Mouse (Mus musculus) layer of hippocampus, adult 2 months (tissue): Measurements from ENCODE around the gene Tbc1d9b. TPM values are rescaled to one million over a fixed set of nuclear protein-coding genes. Genes with fewer than 3 reads are reported as not detected.
A peak's percentile ranks its signal among the peaks of the same experiment; 100 is the strongest.
"Not testable (repeated sequence)": the region's sequence is repeated elsewhere in the genome, so short reads cannot be mapped to it uniquely, and the experiment has no call there.

Experiments
- DNase-seq, 2 experiments: peaks; one replicate each; pipeline ENCODE4 v3.0.0; 2022; ENCODE audit warnings: low spot score in 2 of 2
- H3K27ac ChIP-seq: fragments of 200-600 bp; 2 replicates; pipeline ENCODE4 v1.8.1; 2022
- H3K4me3 ChIP-seq: fragments of 200-600 bp; 2 replicates; pipeline ENCODE4 v1.8.1; 2022; ENCODE audit warnings: mild to moderate bottlenecking
- CTCF ChIP-seq: fragments of 200-600 bp; conservative IDR thresholded peaks from 2 replicates; pipeline ENCODE4 v1.8.1; 2022; ENCODE audit warnings: antibody characterized with exemption, mild to moderate bottlenecking, moderate library complexity
- long read RNA-seq, 2 experiments: library from polyadenylated mRNA; stranded (forward); transcript quantifications; one replicate each; pipeline ENCODE4 v2.0.0; 2021; ENCODE audit warnings: borderline mapping rate in 2 of 2
- total RNA-seq, 2 experiments: library from RNA; stranded (reverse); gene quantifications; 2 replicates each; pipeline ENCODE4 v1.2.3; 2021

The Tbc1d9b gene
- total RNA-seq: 100 to 1,000 TPM; 104 to 107 TPM
- long read RNA-seq, experiment 1, full-length matches to known transcripts: 108 of 179 reads
- long read RNA-seq, experiment 1, partial matches to known transcripts: 32 of 179 reads
- long read RNA-seq, experiment 1, other reads (novel, unspliced or antisense): 39 of 179 reads
- long read RNA-seq, experiment 2, full-length matches to known transcripts: 166 of 251 reads
- long read RNA-seq, experiment 2, partial matches to known transcripts: 31 of 251 reads
- long read RNA-seq, experiment 2, other reads (novel, unspliced or antisense): 54 of 251 reads

DNA sequence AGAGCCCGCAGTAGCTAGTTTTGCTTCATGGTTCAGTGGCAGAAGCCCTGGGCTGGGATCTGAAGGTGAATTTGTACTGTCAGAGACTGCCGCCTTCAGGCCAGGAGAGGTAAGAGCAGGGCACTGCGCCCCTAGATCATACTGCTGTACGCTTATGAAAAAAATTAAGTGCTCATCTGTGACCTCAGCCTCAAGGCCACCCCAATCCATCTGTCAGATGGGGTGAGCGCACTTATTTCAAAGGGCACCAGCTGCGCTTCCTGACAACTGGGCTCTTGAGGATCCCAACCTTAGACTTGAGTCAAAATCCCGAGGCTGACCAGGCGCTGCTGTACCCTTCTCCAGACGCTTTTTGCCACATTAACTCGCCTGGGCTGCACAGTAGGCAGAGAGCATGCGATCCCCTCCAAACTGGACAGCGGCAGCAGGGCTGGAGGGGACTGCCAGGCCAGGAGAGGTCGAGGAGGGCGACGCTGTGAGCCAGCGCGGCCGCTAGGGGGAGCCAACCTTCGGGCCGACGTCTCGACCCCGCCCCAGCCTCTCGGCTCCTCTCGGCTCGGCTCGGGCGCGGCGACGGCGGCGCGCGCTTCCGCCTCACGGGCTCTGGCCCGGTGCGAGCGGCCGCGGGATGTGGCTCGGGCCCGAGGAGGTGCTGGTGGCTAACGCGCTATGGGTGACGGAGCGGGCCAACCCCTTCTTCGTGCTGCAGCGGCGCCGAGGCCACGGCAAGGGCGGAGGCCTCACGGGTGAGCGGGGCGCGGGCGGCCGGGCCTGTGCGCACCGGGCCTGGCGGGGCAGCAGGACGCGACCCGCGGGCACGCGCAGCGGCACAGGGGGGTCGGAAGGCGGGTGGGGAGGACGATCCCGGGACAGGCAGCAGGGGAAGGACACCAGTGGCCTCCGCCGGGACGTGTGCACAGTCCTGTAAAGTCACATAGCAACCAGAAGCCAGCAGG lies at the start of gene Tbc1d9b:
TSS of gene Tbc1d9b (plus strand) at position 586 of the 956 bp plus-strand sequence.
- peak; percentile 82 for TF ChIP-seq CTCF
- Histone ChIP-seq H3K4me3 (peak within 1 kb of the TSS; percentile 79), H3K27ac (peak within 1 kb of the TSS; percentile 97)
- DNase-seq: peak; percentile 81 to 89

DNA sequence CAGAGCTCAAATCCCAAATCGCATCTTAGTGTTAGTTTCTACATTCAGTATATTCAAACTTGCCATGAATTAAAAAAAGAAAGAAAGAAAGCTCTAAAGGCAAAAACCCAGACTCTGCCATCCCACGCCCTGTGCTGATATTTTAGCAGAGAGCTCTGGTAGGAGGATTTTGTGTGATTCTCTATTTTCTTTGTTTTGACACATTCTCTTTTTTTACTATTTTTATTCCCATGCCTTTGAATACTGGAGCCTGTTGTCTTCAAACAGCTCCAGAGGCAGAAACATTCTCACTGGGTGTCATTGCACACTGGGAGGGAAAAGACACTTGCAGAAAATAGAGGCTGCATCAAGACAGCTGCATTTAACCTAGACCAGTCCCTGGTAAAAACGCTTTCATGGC lies 45.0 kb upstream of the Tbc1d9b start:
- no peak for TF ChIP-seq CTCF
- no peak overlapping the region for H3K4me3 ChIP-seq
- H3K27ac ChIP-seq: peak overlapping the region; percentile 67; the same call in 1 of the 2 replicates
- peak in 1 of 2 experiments; percentile 21 for DNase-seq

DNA sequence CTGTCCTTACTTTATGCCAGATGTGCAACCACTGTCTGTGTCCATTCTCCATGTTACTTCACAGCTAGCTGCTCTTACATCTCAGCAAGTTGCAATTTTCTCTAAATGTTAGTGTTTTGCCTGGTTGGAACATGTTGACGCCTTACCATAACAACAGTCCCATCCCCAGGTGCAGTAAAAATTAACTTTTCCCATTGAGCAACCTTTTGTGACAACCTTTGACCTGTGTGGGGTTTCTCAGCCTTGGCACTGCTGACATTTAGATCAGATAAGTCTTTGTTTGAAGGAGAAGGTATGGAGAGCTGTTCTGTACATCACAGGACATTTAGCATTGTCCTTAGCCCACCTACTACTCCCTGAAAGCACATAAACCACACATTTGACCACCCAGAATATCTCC lies 41.4 kb upstream of the Tbc1d9b start:
- Histone ChIP-seq H3K27ac (no peak overlapping the region), H3K4me3 (no peak overlapping the region)
- no peak for TF ChIP-seq CTCF
- DNase-seq: no peak

DNA sequence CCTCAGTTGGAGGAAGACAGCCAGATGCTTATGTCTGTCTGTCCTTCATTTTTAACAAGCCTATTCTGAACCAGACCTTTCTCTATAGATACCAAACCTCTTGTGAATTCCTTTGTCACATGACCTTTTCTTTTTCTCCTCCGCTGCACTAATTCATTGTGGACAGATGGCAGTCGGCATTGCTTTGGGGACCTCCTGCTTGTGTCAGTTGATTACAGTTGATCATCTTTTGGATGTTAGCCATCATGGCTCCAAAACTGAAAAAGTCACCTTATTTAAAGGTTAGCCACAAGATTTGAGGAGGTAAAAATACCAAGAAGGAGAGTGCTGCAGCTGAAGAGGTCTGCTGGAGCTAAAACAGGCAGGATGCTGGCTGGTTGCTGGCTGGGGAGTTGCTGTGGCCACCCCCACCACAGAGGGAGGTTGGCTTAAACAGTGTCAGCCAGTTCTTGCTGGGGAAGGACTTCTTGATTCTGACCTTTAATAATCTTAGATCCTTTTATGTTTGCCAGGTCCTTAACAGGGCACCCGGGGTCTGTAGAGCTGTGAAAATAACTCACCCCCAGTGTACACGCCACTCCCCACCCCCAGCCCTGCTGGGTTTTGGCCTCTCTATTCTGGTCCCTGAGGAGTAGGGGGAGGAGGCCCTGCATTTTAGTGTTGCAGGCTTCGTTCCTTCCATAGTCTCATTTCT lies 40.1 kb upstream of the Tbc1d9b start:
- no peak overlapping the region for H3K4me3 ChIP-seq
- TF ChIP-seq CTCF: no peak
- DNase-seq: no peak
- H3K27ac ChIP-seq: no peak overlapping the region

DNA sequence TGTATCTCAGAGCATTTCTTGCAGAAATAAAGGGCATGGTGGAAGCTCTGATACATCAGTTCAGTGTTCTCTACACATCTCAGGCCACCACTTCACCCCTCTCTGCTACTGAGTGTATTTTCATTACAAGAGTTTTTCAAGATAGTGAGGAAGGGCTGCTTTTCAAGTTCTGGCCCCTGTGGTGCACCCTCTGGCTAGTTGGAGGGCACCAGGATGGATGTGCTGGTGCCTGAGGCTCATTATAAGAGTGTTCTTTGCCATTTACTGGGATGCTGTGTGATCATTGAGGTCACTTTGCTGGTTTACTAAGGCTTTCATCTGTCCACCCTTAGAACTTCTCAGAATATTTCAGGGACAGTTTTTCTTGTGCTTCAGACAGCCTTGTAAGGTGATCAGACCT lies 39.5 kb upstream of the Tbc1d9b start:
- Histone ChIP-seq H3K4me3 (no peak overlapping the region), H3K27ac (no peak overlapping the region)
- DNase-seq: no peak
- TF ChIP-seq CTCF: no peak

DNA sequence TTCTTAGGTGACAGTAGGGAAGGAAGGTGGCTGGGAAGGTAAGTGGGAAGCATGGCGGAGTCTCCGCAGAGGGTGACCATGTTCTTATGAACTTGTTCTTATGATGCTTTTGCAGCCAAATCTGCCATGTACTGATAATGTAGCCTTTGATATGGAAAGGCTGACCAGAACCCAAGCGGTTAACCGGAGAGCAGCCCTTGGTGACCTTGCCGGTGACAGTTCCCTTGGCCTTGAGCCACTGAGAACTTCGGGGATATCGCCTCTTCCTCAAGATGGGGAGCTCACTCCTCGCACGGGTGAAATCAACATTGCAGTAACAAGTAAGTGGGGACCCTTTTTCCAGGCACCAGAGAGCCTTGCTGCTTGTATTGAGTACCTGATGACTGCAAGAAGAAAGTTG lies 35.5 kb upstream of the Tbc1d9b start:
- DNase-seq: no peak
- no peak for TF ChIP-seq CTCF
- Histone ChIP-seq H3K27ac (no peak overlapping the region), H3K4me3 (no peak overlapping the region)

DNA sequence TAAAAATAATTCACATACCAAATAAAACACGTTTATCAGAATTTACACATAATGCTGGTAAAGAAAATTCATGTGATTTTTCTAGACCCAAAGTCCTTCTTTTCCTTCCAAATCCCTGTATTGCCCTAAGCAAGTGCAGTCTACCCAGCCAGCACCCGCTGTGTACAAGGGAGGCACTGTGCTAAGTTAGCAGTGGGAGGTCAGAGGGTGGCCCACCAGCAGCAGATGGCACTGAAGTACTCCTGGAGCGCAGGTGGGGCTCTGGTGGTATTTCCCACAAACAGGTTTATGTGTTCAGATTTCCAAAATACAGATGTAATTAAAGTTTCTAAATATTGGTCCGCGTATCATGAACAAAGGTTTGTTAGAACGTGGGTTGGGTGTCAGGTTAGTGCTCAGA lies 34.1 kb upstream of the Tbc1d9b start:
- H3K4me3 ChIP-seq: no peak overlapping the region
- TF ChIP-seq CTCF: no peak

DNA sequence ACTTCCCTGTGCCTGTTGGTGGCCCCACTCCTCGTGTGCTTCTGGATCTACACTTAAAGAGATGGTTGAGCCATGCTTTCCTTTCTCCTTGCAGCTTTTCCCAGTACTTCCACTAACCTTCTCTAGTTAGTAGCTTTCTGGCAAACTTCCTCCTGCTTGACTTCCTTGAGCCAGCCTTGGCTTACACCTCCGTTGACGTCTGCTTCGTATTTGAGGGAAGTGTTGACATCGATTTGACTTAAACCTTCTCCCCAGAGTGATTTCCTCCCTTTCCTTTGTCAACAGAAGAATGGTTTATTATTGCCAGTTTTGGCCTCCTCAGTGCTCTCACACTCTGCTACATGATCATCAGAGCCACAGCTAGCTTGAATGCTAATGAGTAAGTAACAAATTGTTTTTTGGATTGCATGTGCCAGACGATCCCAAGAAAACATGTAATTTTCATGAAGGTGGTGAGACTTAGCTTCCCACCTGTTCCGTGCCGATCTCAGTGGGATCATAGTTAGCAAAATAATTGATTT lies 32.2 kb upstream of the Tbc1d9b start:
- DNase-seq: no peak
- peak overlapping the region; percentile 0; the same call in 1 of the 2 replicates for H3K27ac ChIP-seq
- TF ChIP-seq CTCF: no peak
- H3K4me3 ChIP-seq: no peak overlapping the region

More for the DNA sequence above, 34.1 kb upstream of the Tbc1d9b start:
- no peak for DNase-seq
- H3K27ac ChIP-seq: no peak overlapping the region

DNA sequence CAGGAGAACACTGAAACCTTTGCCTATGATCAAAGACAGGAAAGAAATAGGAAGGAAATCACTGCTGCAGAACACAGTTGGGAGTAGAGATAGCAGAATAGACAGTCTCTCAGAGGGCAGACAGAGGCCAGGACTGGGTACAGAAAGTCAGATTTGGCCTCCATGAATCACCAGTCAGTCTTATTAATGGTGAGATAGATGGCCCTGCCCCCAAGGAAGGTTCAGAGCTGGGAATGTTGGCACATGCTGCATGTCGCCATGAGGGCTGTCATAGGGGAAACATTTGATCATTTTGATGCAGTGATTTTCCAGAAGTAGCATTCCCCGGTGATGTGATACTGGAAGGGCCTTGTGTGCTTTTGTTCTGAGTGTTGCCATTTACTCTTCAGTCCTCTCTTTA lies 31.5 kb upstream of the Tbc1d9b start:
- Histone ChIP-seq H3K4me3 (no peak overlapping the region), H3K27ac (peak overlapping the region; percentile 0; the same call in 1 of the 2 replicates)
- no peak for DNase-seq
- TF ChIP-seq CTCF: no peak

DNA sequence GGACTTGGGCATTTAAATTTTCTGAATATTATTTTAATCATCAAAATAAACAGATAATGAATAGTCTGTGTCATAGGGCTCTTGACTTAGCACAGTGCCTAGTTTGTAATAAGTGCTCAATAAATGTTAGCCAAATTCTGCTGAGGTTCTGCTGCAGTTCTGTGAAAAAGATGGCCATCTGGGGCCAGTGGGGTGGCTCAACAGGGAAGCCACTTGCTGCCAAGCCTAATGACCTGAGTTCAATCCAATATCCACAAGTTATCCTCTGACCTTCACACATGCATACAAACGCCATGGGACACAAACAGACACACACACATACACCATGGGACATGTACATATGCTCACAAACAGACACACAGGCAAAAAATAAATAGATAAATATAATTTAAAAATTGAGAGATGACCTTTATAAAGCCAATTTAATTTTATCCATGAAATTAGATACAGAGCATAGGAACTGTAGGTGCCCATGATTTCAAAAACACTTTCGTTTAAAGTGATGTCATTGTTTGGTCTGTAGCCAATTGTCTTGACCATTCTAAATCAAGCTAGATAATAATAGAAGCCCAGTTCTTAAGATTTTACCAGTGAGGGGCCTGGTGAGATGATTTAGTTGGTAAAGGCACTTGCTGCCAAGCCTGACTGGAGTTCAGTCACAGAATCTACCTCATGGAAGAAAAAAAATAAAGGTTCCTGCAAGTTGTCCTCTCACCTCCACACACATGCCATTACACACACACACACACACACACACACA lies 30.5 kb upstream of the Tbc1d9b start:
- H3K4me3 ChIP-seq: no peak overlapping the region
- no peak for DNase-seq
- no peak overlapping the region for H3K27ac ChIP-seq
- no peak for TF ChIP-seq CTCF

DNA sequence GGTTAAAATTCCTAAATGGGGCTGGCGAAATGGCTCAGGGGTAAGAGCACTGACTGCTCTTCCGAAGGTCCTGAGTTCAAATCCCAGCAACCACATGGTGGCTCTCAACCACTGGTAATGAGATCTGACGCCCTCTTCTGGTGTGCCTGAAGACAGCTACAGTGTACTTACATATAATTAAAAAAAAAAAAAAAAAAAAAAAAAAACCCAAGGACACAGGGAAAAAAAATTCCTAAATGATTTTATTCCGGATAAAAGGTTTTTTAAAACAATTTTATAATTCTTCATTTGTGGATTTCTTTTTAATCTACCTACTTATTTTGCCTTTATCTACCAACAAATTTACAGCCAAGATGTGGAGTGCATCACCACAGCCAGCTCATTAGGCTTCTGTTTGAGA lies 29.2 kb upstream of the Tbc1d9b start:
- not testable (repeated sequence) for H3K4me3 ChIP-seq, H3K27ac ChIP-seq, DNase-seq
- peak; percentile 35; the same call in 1 of the 2 replicates for TF ChIP-seq CTCF

DNA sequence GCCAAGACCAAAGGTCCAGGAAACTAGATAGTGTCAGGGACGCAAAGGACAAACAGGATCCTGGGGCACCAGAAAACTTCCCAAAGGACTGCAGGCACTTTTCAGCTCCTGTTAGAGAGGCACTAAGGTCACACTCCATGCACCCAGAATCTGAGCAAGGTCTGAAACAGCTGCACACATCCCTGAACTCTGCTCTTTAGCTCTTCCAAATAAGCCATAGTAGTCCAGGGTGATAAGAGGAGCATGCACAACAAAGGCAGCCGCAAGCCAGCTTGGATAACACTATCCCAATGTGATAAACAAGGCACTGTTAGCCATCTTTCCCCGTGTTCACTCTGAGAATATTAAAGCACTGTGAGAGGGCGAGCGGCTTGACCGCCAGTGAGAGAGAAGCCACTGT lies 27.2 kb upstream of the Tbc1d9b start:
- H3K4me3 ChIP-seq: no peak overlapping the region
- no peak overlapping the region for H3K27ac ChIP-seq
- no peak for TF ChIP-seq CTCF
- DNase-seq: no peak
